Mouse (Mus musculus): ENCODE measurements around the gene Pepd. TPM values are rescaled to one million over a fixed set of nuclear protein-coding genes. Genes with fewer than 3 reads are reported as not detected.
A peak's percentile ranks its signal among the peaks of the same experiment; 100 is the strongest.

Gene Pepd
- polyA plus RNA-seq, 1 experiment from 2014 or later: 115 TPM

GRCm38 (mm10) chr7:35023251-35023650 is 111.1 kb downstream of the Pepd start:
- ATAC-seq (replicated peaks; ENCODE audit: low FRiP score): no peak
- WGBS: 83% methylated on average over 4 of the region's 4 CpGs
- H3K4me2 ChIP-seq: no peak overlapping the region

GRCm38 (mm10) chr7:35024426-35024825 is 112.2 kb downstream of the Pepd start:
- WGBS: 64% methylated on average over 1 of the region's 1 CpGs
- H3K27ac ChIP-seq: no peak overlapping the region
- H3K27me3 ChIP-seq: no peaks in the 10 kb centered on the region
- no peak overlapping the region for H3K9ac ChIP-seq
- H3K4me2 ChIP-seq: no peak overlapping the region
- no peaks in the 10 kb centered on the region for H3K4me1 ChIP-seq
- peaks cover 28% of the 10 kb centered on the region; the same call in 1 of the 2 replicates for H3K36me3 ChIP-seq
- H3K4me3 ChIP-seq (replicated peaks): no peak overlapping the region
- no peaks in the 10 kb centered on the region for H3K9me3 ChIP-seq (replicated peaks)
- ATAC-seq (replicated peaks; ENCODE audit: low FRiP score): no peak

More at GRCm38 (mm10) chr7:35023251-35023650, 111.1 kb downstream of the Pepd start:
- Histone ChIP-seq H3K9me3 (replicated peaks) (no peaks in the 10 kb centered on the region), H3K4me3 (replicated peaks) (no peak overlapping the region), H3K9ac (no peak overlapping the region), H3K27ac (no peak overlapping the region), H3K36me3 (peaks cover 22% of the 10 kb centered on the region; the same call in 1 of the 2 replicates), H3K27me3 (no peaks in the 10 kb centered on the region), H3K4me1 (no peaks in the 10 kb centered on the region)

GRCm38 (mm10) chr7:35025409-35026275 is 113.5 kb downstream of the Pepd start:
- no peaks in the 10 kb centered on the region for H3K4me1 ChIP-seq
- H3K9ac ChIP-seq: no peak overlapping the region
- no peaks in the 10 kb centered on the region for H3K9me3 ChIP-seq (replicated peaks)
- 44% methylated on average over 5 of the region's 5 CpGs for whole genome bisulfite sequencing
- H3K36me3 ChIP-seq: peaks cover 29% of the 10 kb centered on the region; the same call in 1 of the 2 replicates
- no peak overlapping the region for H3K27ac ChIP-seq
- no peaks in the 10 kb centered on the region for H3K27me3 ChIP-seq
- H3K4me3 ChIP-seq (replicated peaks): no peak overlapping the region
- ATAC-seq (replicated peaks; ENCODE audit: low FRiP score): no peak; the same call in 1 of the 2 replicates
- H3K4me2 ChIP-seq: no peak overlapping the region

- Histone ChIP-seq H3K4me3 (replicated peaks) (no peak overlapping the region), H3K4me2 (no peak overlapping the region), H3K9me3 (replicated peaks) (no peaks in the 10 kb centered on the region), H3K27ac (no peak overlapping the region), H3K9ac (no peak overlapping the region), H3K4me1 (no peaks in the 10 kb centered on the region), H3K36me3 (peaks cover 29% of the 10 kb centered on the region), H3K27me3 (no peaks in the 10 kb centered on the region)
- WGBS: 81% methylated on average over 4 of the region's 4 CpGs
- no peak for ATAC-seq (replicated peaks; ENCODE audit: low FRiP score)
These were observed 114.1 kb downstream of the Pepd start for GRCm38 (mm10) chr7:35026276-35026630.

- Histone ChIP-seq H3K4me2 (no peak overlapping the region), H3K4me3 (replicated peaks) (no peak overlapping the region), H3K9me3 (replicated peaks) (no peaks in the 10 kb centered on the region), H3K4me1 (no peaks in the 10 kb centered on the region), H3K27me3 (no peaks in the 10 kb centered on the region), H3K27ac (no peak overlapping the region), H3K9ac (no peak overlapping the region), H3K36me3 (peaks cover 29% of the 10 kb centered on the region)
- WGBS: 72% methylated on average over 3 of the region's 3 CpGs
- no peak for ATAC-seq (replicated peaks; ENCODE audit: low FRiP score)
These were observed 114.7 kb downstream of the Pepd start for GRCm38 (mm10) chr7:35026838-35027291.

- Histone ChIP-seq H3K4me3 (replicated peaks) (no peak overlapping the region), H3K9me3 (replicated peaks) (no peaks in the 10 kb centered on the region), H3K4me1 (no peaks in the 10 kb centered on the region), H3K36me3 (peaks cover 33% of the 10 kb centered on the region), H3K27ac (no peak overlapping the region), H3K9ac (no peak overlapping the region), H3K27me3 (no peaks in the 10 kb centered on the region), H3K4me2 (no peak overlapping the region)
- WGBS: 85% methylated on average over 9 of the region's 9 CpGs
- ATAC-seq (replicated peaks; ENCODE audit: low FRiP score): no peak
These were observed 115.7 kb downstream of the Pepd start for GRCm38 (mm10) chr7:35027801-35028420.

GRCm38 (mm10) chr7:35028559-35028958 is 116.4 kb downstream of the Pepd start:
- no peak overlapping the region for H3K9ac ChIP-seq
- H3K36me3 ChIP-seq: peaks cover 38% of the 10 kb centered on the region
- H3K4me2 ChIP-seq: no peak overlapping the region
- ATAC-seq (replicated peaks; ENCODE audit: low FRiP score): no peak
- no peaks in the 10 kb centered on the region for H3K4me1 ChIP-seq
- no peak overlapping the region for H3K27ac ChIP-seq
- no peaks in the 10 kb centered on the region for H3K27me3 ChIP-seq
- H3K4me3 ChIP-seq (replicated peaks): no peak overlapping the region
- H3K9me3 ChIP-seq (replicated peaks): no peaks in the 10 kb centered on the region
- 77% methylated on average over 16 of the region's 16 CpGs for WGBS

- H3K36me3 ChIP-seq: peaks cover 39% of the 10 kb centered on the region
- 0 out of 2 replicates have a peak, but pooled peaks cover under 1% of the 10 kb centered on the region for H3K4me1 ChIP-seq
- no peaks in the 10 kb centered on the region for H3K9me3 ChIP-seq (replicated peaks)
- no peak overlapping the region for H3K9ac ChIP-seq
- WGBS: 80% methylated on average over 5 of the region's 5 CpGs
- no peaks in the 10 kb centered on the region for H3K27me3 ChIP-seq
- no peak overlapping the region for H3K27ac ChIP-seq
- ATAC-seq (replicated peaks; ENCODE audit: low FRiP score): no peak
- no peak overlapping the region for H3K4me3 ChIP-seq (replicated peaks)
- H3K4me2 ChIP-seq: no peak overlapping the region
These were observed 117.0 kb downstream of the Pepd start for GRCm38 (mm10) chr7:35029228-35029627.

- Histone ChIP-seq H3K4me3 (replicated peaks) (no peak overlapping the region), H3K4me1 (0 out of 2 replicates have a peak, but pooled peaks cover 5% of the 10 kb centered on the region), H3K9ac (no peak overlapping the region), H3K27ac (no peak overlapping the region), H3K27me3 (no peaks in the 10 kb centered on the region), H3K36me3 (peaks cover 43% of the 10 kb centered on the region), H3K9me3 (replicated peaks) (no peaks in the 10 kb centered on the region), H3K4me2 (no peak overlapping the region)
- WGBS: 82% methylated on average over 3 of the region's 3 CpGs
- no peak for ATAC-seq (replicated peaks; ENCODE audit: low FRiP score)
These were observed 117.5 kb downstream of the Pepd start for GRCm38 (mm10) chr7:35029648-35030047.

- Histone ChIP-seq H3K9ac (no peak overlapping the region), H3K4me3 (replicated peaks) (no peak overlapping the region), H3K27me3 (no peaks in the 10 kb centered on the region), H3K9me3 (replicated peaks) (no peaks in the 10 kb centered on the region), H3K4me1 (peaks cover 14% of the 10 kb centered on the region), H3K27ac (no peak overlapping the region), H3K4me2 (no peak overlapping the region), H3K36me3 (peaks cover 44% of the 10 kb centered on the region)
- ATAC-seq (replicated peaks; ENCODE audit: low FRiP score): no peak
- 79% methylated on average over 6 of the region's 6 CpGs for WGBS
These were observed 118.4 kb downstream of the Pepd start for GRCm38 (mm10) chr7:35030567-35030966.

GRCm38 (mm10) chr7:35035141-35035553 is 123.0 kb downstream of the Pepd start:
- Histone ChIP-seq H3K27me3 (no peaks in the 10 kb centered on the region), H3K4me3 (replicated peaks) (no peak overlapping the region), H3K4me2 (no peak overlapping the region), H3K9me3 (replicated peaks) (no peaks in the 10 kb centered on the region), H3K9ac (no peak overlapping the region), H3K36me3 (peaks cover 42% of the 10 kb centered on the region), H3K4me1 (peaks cover 28% of the 10 kb centered on the region), H3K27ac (peak overlapping the region; percentile 61)
- 25% methylated on average over 6 of the region's 6 CpGs for WGBS
- no peak for ATAC-seq (replicated peaks; ENCODE audit: low FRiP score)

- no peak overlapping the region for H3K9ac ChIP-seq
- ATAC-seq (replicated peaks; ENCODE audit: low FRiP score): no peak
These were observed 123.4 kb downstream of the Pepd start for GRCm38 (mm10) chr7:35035565-35035964.

More at GRCm38 (mm10) chr7:35035565-35035964, 123.4 kb downstream of the Pepd start:
- 77% methylated on average over 4 of the region's 4 CpGs for WGBS
- Histone ChIP-seq H3K4me3 (replicated peaks) (no peak overlapping the region), H3K4me1 (peaks cover 28% of the 10 kb centered on the region), H3K27me3 (no peaks in the 10 kb centered on the region), H3K9me3 (replicated peaks) (no peaks in the 10 kb centered on the region), H3K27ac (peak overlapping the region; percentile 61), H3K36me3 (peaks cover 43% of the 10 kb centered on the region), H3K4me2 (no peak overlapping the region)
